Mouse (Mus musculus) spleen, adult 2 months (tissue): Measurements from ENCODE around the gene Cul9. TPM values are rescaled to one million over a fixed set of nuclear protein-coding genes. Genes with fewer than 3 reads are reported as not detected.

Source experiments
- DNase-seq, 2 experiments: peaks; one replicate each; pipeline versions ENCODE4 v3.0.0 to v3.0.0-alpha.2; 2012 to 2021; ENCODE audit warnings: low spot score in 2 of 2, low read depth in 1 of 2
- H3K27ac ChIP-seq: fragments of 200-500 bp; 2 replicates; pipeline ENCODE4 v1.5.1; 2012; ENCODE audit warnings: low read length, inconsistent platforms; ENCODE audit not compliant: insufficient read depth
- H3K27me3 ChIP-seq: fragments of 200-500 bp; 2 replicates; pipeline ENCODE4 v1.6.1; 2012; ENCODE audit warnings: mild to moderate bottlenecking, moderate library complexity, low read length, inconsistent platforms; ENCODE audit not compliant: control insufficient read depth, insufficient read depth
- H3K36me3 ChIP-seq: fragments of 200-500 bp; 2 replicates; pipeline ENCODE4 v1.6.1; 2012; ENCODE audit warnings: mild to moderate bottlenecking, low read length, inconsistent platforms; ENCODE audit not compliant: control insufficient read depth, insufficient read depth
- H3K4me1 ChIP-seq: fragments of 200-500 bp; 2 replicates; pipeline ENCODE4 v1.6.1; 2011; ENCODE audit warnings: inconsistent platforms; ENCODE audit not compliant: control insufficient read depth, insufficient read depth, insufficient read length
- H3K4me3 ChIP-seq: fragments of 200-500 bp; 2 replicates; pipeline ENCODE4 v1.5.1; 2011; ENCODE audit warnings: mild to moderate bottlenecking, inconsistent platforms; ENCODE audit not compliant: insufficient read depth, insufficient read length; ENCODE audit errors: extremely low read depth
- CTCF ChIP-seq: fragments of 200-500 bp; IDR thresholded peaks from 2 replicates; pipeline ENCODE4 v1.5.1; 2011; ENCODE audit warnings: mild to moderate bottlenecking, inconsistent platforms; ENCODE audit not compliant: insufficient read depth, insufficient read length, insufficient replicate concordance; ENCODE audit errors: extremely low read depth
- POLR2A ChIP-seq: fragments of 200-500 bp; IDR thresholded peaks from 2 replicates; pipeline ENCODE4 v1.6.1; 2011; ENCODE audit warnings: low read depth, low read length, inconsistent platforms
- WGBS: fragments of 180-500 bp; shearing (Covaris S2); methylation state at CpG from one replicate; pipeline ENCODE4 v1.1.7; 2018; 5-methylcytosine and 5-hydroxymethylcytosine counted together
- polyA plus RNA-seq: library from polyadenylated mRNA; depleted of rRNA; stranded (reverse); fragments of >200 nt; gene quantifications from 2 replicates; pipeline ENCODE4 v1.2.3, GENCODE M21; 2012

Cul9 gene
- polyA plus RNA-seq, 1 experiment: 16.2 TPM

GRCm38 (mm10) chr17:46554646-46554976, 8.4 kb upstream of the Cul9 start:
- TF ChIP-seq POLR2A: no peak
- no peak for TF ChIP-seq CTCF
- Histone ChIP-seq H3K4me1 (peaks cover 8% of the 10 kb centered on the region; the same call in 1 of the 2 replicates), H3K36me3 (peaks cover 16% of the 10 kb centered on the region), H3K4me3 (peak overlapping the region; percentile 80), H3K27me3 (0 out of 2 replicates have a peak, but pooled peaks cover 2% of the 10 kb centered on the region), H3K27ac (no peak overlapping the region)
- 2% methylated on average over 11 of the region's 11 CpGs for WGBS
- DNase-seq: no peak

- DNase-seq: no peak
- peaks cover 8% of the 10 kb centered on the region; the same call in 1 of the 2 replicates for H3K4me1 ChIP-seq
- H3K4me3 ChIP-seq: no peak overlapping the region
- 86% methylated on average over 3 of the region's 3 CpGs for WGBS
- TF ChIP-seq CTCF: no peak
- H3K27ac ChIP-seq: no peak overlapping the region
- H3K27me3 ChIP-seq: 0 out of 2 replicates have a peak, but pooled peaks cover 2% of the 10 kb centered on the region
- peaks cover 20% of the 10 kb centered on the region for H3K36me3 ChIP-seq
Measured at GRCm38 (mm10) chr17:46553926-46554325, 7.7 kb upstream of the Cul9 start.

GRCm38 (mm10) chr17:46553469-46553868, 7.3 kb upstream of the Cul9 start:
- H3K27ac ChIP-seq: peak overlapping the region; percentile 53
- peaks cover 8% of the 10 kb centered on the region; the same call in 1 of the 2 replicates for H3K4me1 ChIP-seq
- 0 out of 2 replicates have a peak, but pooled peaks cover 2% of the 10 kb centered on the region for H3K27me3 ChIP-seq
- no peak for DNase-seq
- TF ChIP-seq POLR2A: no peak
- TF ChIP-seq CTCF: no peak
- 92% methylated on average over 11 of the region's 11 CpGs for WGBS
- peak overlapping the region; percentile 16; the same call in 1 of the 2 replicates for H3K4me3 ChIP-seq
- peaks cover 23% of the 10 kb centered on the region for H3K36me3 ChIP-seq

- peak overlapping the region; percentile 56 for H3K27ac ChIP-seq
- H3K4me1 ChIP-seq: peaks cover 8% of the 10 kb centered on the region; the same call in 1 of the 2 replicates
- peak in 1 of 2 experiments; percentile 34 for DNase-seq
- H3K4me3 ChIP-seq: peak overlapping the region; percentile 9; the same call in 1 of the 2 replicates
- H3K36me3 ChIP-seq: peaks cover 23% of the 10 kb centered on the region
- H3K27me3 ChIP-seq: 0 out of 2 replicates have a peak, but pooled peaks cover 2% of the 10 kb centered on the region
- no peak for TF ChIP-seq CTCF
- no peak for TF ChIP-seq POLR2A
- WGBS: 61% methylated on average over 24 of the region's 24 CpGs
Measured at GRCm38 (mm10) chr17:46552841-46553423, 6.7 kb upstream of the Cul9 start.

- H3K27me3 ChIP-seq: 0 out of 2 replicates have a peak, but pooled peaks cover 2% of the 10 kb centered on the region
- no peak for DNase-seq
- peaks cover 23% of the 10 kb centered on the region for H3K36me3 ChIP-seq
- no peak overlapping the region for H3K27ac ChIP-seq
- H3K4me1 ChIP-seq: peaks cover 8% of the 10 kb centered on the region; the same call in 1 of the 2 replicates
- WGBS: 92% methylated on average over 7 of the region's 7 CpGs
- H3K4me3 ChIP-seq: no peak overlapping the region
- TF ChIP-seq CTCF: no peak
- TF ChIP-seq POLR2A: no peak
Measured at GRCm38 (mm10) chr17:46552151-46552550, 6.0 kb upstream of the Cul9 start.

- peaks cover 8% of the 10 kb centered on the region for H3K4me1 ChIP-seq
- DNase-seq: no peak
- H3K27ac ChIP-seq: no peak overlapping the region
- peaks cover 23% of the 10 kb centered on the region for H3K36me3 ChIP-seq
- H3K27me3 ChIP-seq: 0 out of 2 replicates have a peak, but pooled peaks cover 2% of the 10 kb centered on the region
- 90% methylated on average over 6 of the region's 6 CpGs for WGBS
- TF ChIP-seq CTCF (no peak), POLR2A (no peak)
- no peak overlapping the region for H3K4me3 ChIP-seq
Measured at GRCm38 (mm10) chr17:46551369-46551768, 5.2 kb upstream of the Cul9 start.

GRCm38 (mm10) chr17:46550904-46551303, 4.7 kb upstream of the Cul9 start:
- Histone ChIP-seq H3K27me3 (0 out of 2 replicates have a peak, but pooled peaks cover 2% of the 10 kb centered on the region), H3K36me3 (peaks cover 23% of the 10 kb centered on the region), H3K27ac (no peak overlapping the region), H3K4me3 (no peak overlapping the region), H3K4me1 (peaks cover 8% of the 10 kb centered on the region)
- TF ChIP-seq POLR2A: no peak
- TF ChIP-seq CTCF: no peak
- 92% methylated on average over 7 of the region's 7 CpGs for WGBS
- no peak for DNase-seq
